Mouse (Mus musculus) central nervous system, embryonic 14 days (tissue): ENCODE measurements around the gene Vmn1r23. TPM values are rescaled to one million over a fixed set of nuclear protein-coding genes. Genes with fewer than 3 reads are reported as not detected.

Experiments
- polyA plus RNA-seq: library from polyadenylated mRNA; depleted of rRNA; stranded (reverse); fragments of >200 nt; gene quantifications from 2 replicates; pipeline ENCODE4 v1.2.3, GENCODE M21; 2012; rRNA removed

The Vmn1r23 gene
- polyA plus RNA-seq: not detected in 2 replicates

DNA sequence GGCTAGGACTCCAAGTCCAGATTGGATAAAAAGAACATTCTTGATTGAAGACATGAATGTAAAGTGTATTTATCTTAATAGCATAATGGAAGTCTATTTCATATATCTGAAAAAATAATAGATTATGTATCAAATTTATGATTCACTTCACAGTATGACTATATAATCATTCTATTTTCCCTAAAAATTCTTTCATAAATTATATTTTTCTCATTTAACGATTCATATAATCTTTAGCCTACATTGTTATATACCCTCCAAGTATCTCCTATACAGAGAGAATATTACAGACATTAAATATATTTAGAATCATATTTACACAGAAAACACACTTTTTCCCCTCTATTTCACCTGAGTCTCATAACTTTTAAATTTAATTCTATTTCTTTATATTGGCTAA is at the start of gene Vmn1r23:
TSS of gene Vmn1r23 (minus strand) at position 101 of the 400 bp plus-strand sequence.

DNA sequence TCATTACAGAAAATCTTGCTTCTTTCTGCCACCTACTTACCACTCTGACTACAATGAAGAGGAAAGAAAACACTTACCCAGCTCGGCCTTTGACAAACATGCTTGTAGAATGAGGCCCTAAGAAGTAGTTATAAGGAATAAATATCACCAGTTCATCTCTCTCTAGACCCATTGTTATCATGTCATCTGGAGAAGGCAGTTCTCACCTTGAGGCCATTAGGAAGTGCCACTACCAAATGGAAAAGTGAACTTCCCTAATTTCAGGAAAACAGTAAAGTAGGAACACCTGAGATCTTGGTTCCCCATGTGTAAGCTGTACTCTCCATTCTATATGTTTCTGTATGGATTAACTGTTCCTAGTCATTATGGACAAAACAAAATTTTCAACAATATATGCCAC is 34.8 kb upstream of the Vmn1r23 start, which contains the start of gene Vmn1r24:
TSS of gene Vmn1r24 (minus strand) at position 101 of the 400 bp plus-strand sequence.

DNA sequence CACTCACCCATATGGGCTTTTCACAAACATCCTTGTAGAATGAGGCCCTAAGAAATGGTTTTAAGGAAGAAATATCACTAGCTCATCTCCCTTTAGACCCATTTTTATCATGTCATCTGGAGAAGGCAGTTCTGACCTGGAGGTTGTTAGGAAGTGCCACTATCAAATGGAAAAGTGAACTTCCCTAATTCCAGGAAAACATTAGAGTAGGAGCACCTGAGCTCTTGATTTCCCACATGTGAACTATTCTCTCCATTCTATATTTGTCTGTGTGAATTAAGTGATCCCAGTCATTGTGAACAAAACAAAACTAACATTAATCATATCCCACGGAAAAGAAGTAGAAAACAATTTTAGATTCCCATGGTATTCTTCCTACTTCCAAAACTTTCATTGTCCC is 18.7 kb downstream of the Vmn1r23 start, which contains the start of gene Vmn1r22:
TSS of gene Vmn1r22 (minus strand) at position 101 of the 400 bp plus-strand sequence.

Other genes with a start within 250 kb of the Vmn1r23 start
- gene Pyurf, start 234.8 kb downstream of the Vmn1r23 start, polyA plus RNA-seq: 11.0 TPM in 2 replicates
- 48.2 and 51.6 TPM in 2 replicates for gene Lancl2, start 224.3 kb downstream of the Vmn1r23 start, polyA plus RNA-seq
- gene Vopp1, start 101.7 kb downstream of the Vmn1r23 start, polyA plus RNA-seq: 143 and 148 TPM in 2 replicates
- not detected in 2 replicates for gene Vmn1r21, start 76.5 kb downstream of the Vmn1r23 start, polyA plus RNA-seq
- not detected in 2 replicates for gene Vmn1r22, start 18.8 kb downstream of the Vmn1r23 start, polyA plus RNA-seq
- gene Vmn1r24, start 34.7 kb upstream of the Vmn1r23 start, polyA plus RNA-seq: not detected in 2 replicates
- not detected in 2 replicates for gene Vmn1r25, start 54.0 kb upstream of the Vmn1r23 start, polyA plus RNA-seq
- gene Vmn1r26, start 88.3 kb upstream of the Vmn1r23 start, polyA plus RNA-seq: not detected in 2 replicates